Mouse (Mus musculus): ENCODE measurements at regions not wholly inside any gene's neighbourhood (a gene's known extent, or its start where the extent isn't known, plus 50 kb on each side); places are given as distances from the start of the nearest gene placed in this dataset.

DNA sequence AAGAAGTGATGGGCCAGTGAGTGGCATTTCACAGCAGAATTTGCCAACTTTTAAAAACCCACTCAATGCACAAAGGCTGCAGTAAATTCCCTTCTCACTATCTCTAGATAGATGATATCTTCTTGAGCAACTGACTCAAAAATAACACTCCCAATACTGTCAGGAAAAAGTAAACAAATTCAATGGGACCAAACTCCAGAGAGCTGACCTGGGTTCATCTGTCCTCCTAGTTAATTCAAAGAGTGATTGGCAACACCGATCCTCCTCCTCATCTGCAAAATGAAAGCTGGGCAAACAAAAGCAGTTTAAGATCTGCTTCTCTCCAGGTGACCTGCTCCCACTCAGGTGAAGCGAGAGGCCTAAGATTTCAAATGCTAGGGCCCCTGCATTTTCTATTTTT lies 747.3 kb downstream of the 1700064H15Rik start:
- no peak for DNase-seq (ENCODE audit: extremely low read depth)
- Histone ChIP-seq H3K36me3 (replicated peaks in 1 of 2; ENCODE audit: control insufficient read depth in 1 of 2, insufficient read depth in 1 of 2, low read length in 1 of 2) (no peaks in the 10 kb centered on the region), H3K4me3 (replicated peaks in 1 of 3; ENCODE audit: low read depth in 2 of 3, low read length in 2 of 3, poor library complexity in 1 of 3) (no peak overlapping the region), H3K27me3 (replicated peaks) (no peaks in the 10 kb centered on the region), H3K4me2 (ENCODE audit: insufficient read depth, low read depth, poor library complexity, severe bottlenecking) (no peak overlapping the region), H3K79me2 (replicated peaks; ENCODE audit: control insufficient read depth, extremely low read depth, insufficient read depth, poor library complexity, severe bottlenecking) (no peaks in the 10 kb centered on the region), H3K9ac (ENCODE audit: insufficient read depth, low read depth) (no peak overlapping the region), H3K27ac (ENCODE audit: insufficient read depth, low read depth) (no peak overlapping the region), H3K4me1 (ENCODE audit: control insufficient read depth in 1 of 2, insufficient read depth in 2 of 2) (no peaks in the 10 kb centered on the region), H3K9me3 (replicated peaks; ENCODE audit: low read length) (no peaks in the 10 kb centered on the region)
- no peak for TF ChIP-seq ZNF384 (IDR thresholded peaks at IDR 0.05; ENCODE audit: low read depth, low read length)
- TF ChIP-seq POLR2AphosphoS2 (IDR thresholded peaks at IDR 0.05; ENCODE audit: low read depth, low read length) = no peak
- no peak for TF ChIP-seq E2F4 (IDR thresholded peaks at IDR 0.05; ENCODE audit: insufficient replicate concordance, low read depth, low read length)
- TF ChIP-seq RCOR1 (conservative IDR thresholded peaks at IDR 0.05; ENCODE audit: low read depth, low read length) = no peak
- no peak for TF ChIP-seq MXI1 (IDR thresholded peaks at IDR 0.05; ENCODE audit: low read depth, low read length)
- TF ChIP-seq SMC3 (IDR thresholded peaks at IDR 0.05; ENCODE audit: low read depth, low read length) = no peak
- no peak for TF ChIP-seq CHD2 (IDR thresholded peaks at IDR 0.05; ENCODE audit: low read length)
- no peak for TF ChIP-seq SIN3A (IDR thresholded peaks at IDR 0.05; ENCODE audit: low read length)
- no peak for TF ChIP-seq EP300 (IDR thresholded peaks at IDR 0.05; ENCODE audit: low read length)
- no peak for TF ChIP-seq TCF12 (IDR thresholded peaks at IDR 0.05; ENCODE audit: low read depth, low read length)
- TF ChIP-seq ZC3H11A (IDR thresholded peaks at IDR 0.05; ENCODE audit: low read depth, low read length) = no peak
- no peak for TF ChIP-seq RAD21 (IDR thresholded peaks at IDR 0.05; ENCODE audit: low read depth, low read length)
- no peak for TF ChIP-seq MAFK (IDR thresholded peaks at IDR 0.05; ENCODE audit: insufficient replicate concordance, low read length)
- in situ Hi-C loops (cut with MboI; ENCODE audit: low pct_ligation_motif_present, low pct_unique_long_range_greater_than_20kb, low sequenced_read_pairs) = no loop called here
- dilution Hi-C loops (cut with MboI; ENCODE audit: extremely low pct_ligation_motif_present, extremely low pct_unique_long_range_greater_than_20kb, low sequenced_read_pairs) = no loop called here

DNA sequence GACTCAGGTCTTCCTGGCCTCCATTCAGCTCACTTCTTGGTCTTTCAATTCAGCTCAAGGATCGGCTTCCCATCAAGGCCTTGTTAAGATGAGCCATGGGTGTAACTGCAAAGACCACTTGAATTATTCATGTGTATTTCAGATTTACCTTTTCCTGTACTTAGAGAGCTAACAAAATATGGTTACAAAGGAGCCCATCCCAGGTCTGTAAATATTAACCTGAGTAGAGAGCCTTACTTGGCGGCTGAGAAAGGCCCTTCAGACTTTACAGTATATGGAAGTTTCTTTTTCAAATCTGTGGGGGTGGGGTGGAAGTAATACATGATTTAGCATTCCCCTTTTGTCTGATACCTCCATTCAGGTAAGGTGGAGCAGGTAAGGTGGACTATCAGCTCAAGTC lies 735.7 kb downstream of the 1700064H15Rik start:
- TF ChIP-seq EP300 (IDR thresholded peaks at IDR 0.05; ENCODE audit: low read length) (no peak), RAD21 (IDR thresholded peaks at IDR 0.05; ENCODE audit: low read depth, low read length) (no peak), USF1 (IDR thresholded peaks at IDR 0.05; ENCODE audit: low read depth, low read length) (no peak), NELFE (IDR thresholded peaks at IDR 0.05; ENCODE audit: low read depth, low read length) (no peak), KAT2A (IDR thresholded peaks at IDR 0.05; ENCODE audit: insufficient replicate concordance, low read length) (no peak), RCOR1 (conservative IDR thresholded peaks at IDR 0.05; ENCODE audit: low read depth, low read length) (no peak), MXI1 (IDR thresholded peaks at IDR 0.05; ENCODE audit: low read depth, low read length) (no peak), MAX (IDR thresholded peaks at IDR 0.05; ENCODE audit: low read length) (no peak)
- in situ Hi-C loops (cut with MboI; ENCODE audit: low pct_ligation_motif_present, low pct_unique_long_range_greater_than_20kb, low sequenced_read_pairs) (no loop called here), dilution Hi-C loops (cut with MboI; ENCODE audit: extremely low pct_ligation_motif_present, extremely low pct_unique_long_range_greater_than_20kb, low sequenced_read_pairs) (no loop called here)
- H3K9ac ChIP-seq (ENCODE audit: insufficient read depth, low read depth) = no peak overlapping the region
- H3K9me3 ChIP-seq (replicated peaks; ENCODE audit: low read length) = no peaks in the 10 kb centered on the region
- H3K4me2 ChIP-seq (ENCODE audit: insufficient read depth, low read depth, poor library complexity, severe bottlenecking) = no peak overlapping the region
- no peaks in the 10 kb centered on the region for H3K36me3 ChIP-seq (replicated peaks in 1 of 2; ENCODE audit: control insufficient read depth in 1 of 2, insufficient read depth in 1 of 2, low read length in 1 of 2)
- H3K4me1 ChIP-seq (ENCODE audit: control insufficient read depth in 1 of 2, insufficient read depth in 2 of 2) = no peaks in the 10 kb centered on the region
- no peaks in the 10 kb centered on the region for H3K27me3 ChIP-seq (replicated peaks)
- no peak overlapping the region for H3K27ac ChIP-seq (ENCODE audit: insufficient read depth, low read depth)
- H3K79me2 ChIP-seq (replicated peaks; ENCODE audit: control insufficient read depth, extremely low read depth, insufficient read depth, poor library complexity, severe bottlenecking) = no peaks in the 10 kb centered on the region
- no peak overlapping the region for H3K4me3 ChIP-seq (replicated peaks in 1 of 3; ENCODE audit: low read depth in 2 of 3, low read length in 2 of 3, poor library complexity in 1 of 3)
- DNase-seq (ENCODE audit: extremely low read depth) = no peak

Measured in CH12.LX (cell line).